Mouse (Mus musculus): Measurements from ENCODE around the gene Camta2.

- TF ChIP-seq CTCF (IDR thresholded peaks at IDR 0.05; ENCODE audit: borderline replicate concordance, extremely low read depth, insufficient read depth, insufficient read length) (no peak), POLR2A (IDR thresholded peaks at IDR 0.05; ENCODE audit: borderline replicate concordance, extremely low read depth, insufficient read depth, insufficient read length, poor library complexity, severe bottlenecking) (no peak)
Observed at GRCm38 (mm10) chr11:70647716-70648420, 40.0 kb downstream of the Camta2 start.
